In the genomic region with DNA sequence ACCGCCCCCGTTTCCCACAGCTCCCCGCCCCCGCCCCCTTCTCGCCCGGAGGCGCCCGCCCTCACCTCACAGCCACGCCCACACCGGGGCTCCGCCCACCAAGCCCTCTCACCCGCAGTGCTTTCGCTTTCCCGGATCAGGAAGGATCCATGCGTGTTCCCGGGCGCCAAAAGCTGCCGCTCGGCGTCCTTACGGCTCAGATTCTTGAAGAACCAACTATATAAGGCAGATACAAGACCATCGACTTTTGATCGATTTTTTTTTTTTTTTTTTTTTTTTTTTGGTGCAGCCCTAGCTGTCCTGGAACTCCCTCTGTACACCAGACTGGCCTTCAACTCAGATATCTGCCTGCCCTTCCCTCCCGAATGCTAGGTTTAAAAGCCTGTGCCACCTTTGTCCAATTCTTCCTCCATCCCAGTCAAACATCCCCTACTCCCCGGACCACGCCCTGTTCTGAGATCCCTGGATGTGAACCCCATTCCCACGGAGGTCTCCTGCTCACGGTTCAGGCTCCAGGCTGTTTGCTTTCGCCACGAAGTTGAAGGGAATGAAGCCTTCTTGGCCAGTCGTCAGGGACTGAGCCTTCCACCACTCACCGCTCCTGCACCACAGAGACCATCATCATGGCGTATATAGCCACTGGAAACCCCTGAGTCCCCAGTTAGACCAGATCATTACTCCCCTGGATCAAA, we compare ENCODE assay signal across 8 mouse cellular contexts. TPM values are rescaled to one million over a fixed set of nuclear protein-coding genes. Genes with fewer than 3 reads are reported as not detected.
DNase-seq lines count a peak whose midpoint lies in the region; ATAC-seq and TF ChIP-seq lines count a peak whose summit lies in the region.

No protein-coding gene starts in this region.

- H3K4me3 ChIP-seq in E14TG2a.4 (replicated peaks; ENCODE audit: low read length) = peak overlapping the region; percentile 88
- peak overlapping the region; percentile 47 for H3K4me3 ChIP-seq in forebrain, embryonic 13.5 days
- H3K4me3 ChIP-seq in liver, embryonic 16.5 days (ENCODE audit: low read depth, low read length) = peak overlapping the region; percentile 67
- peak overlapping the region; percentile 44 for H3K4me3 ChIP-seq in neural tube, embryonic 12.5 days
- H3K4me3 ChIP-seq in stomach, postnatal 0 days (ENCODE audit: low read depth, low read length) = peak overlapping the region; percentile 39

- no peak for TF ChIP-seq CTCF in E14TG2a.4 (conservative IDR thresholded peaks at IDR 0.05; ENCODE audit: low read length)
- no peak for TF ChIP-seq CTCF in stomach, postnatal 0 days (IDR thresholded peaks at IDR 0.05; ENCODE audit: low read depth)

- ATAC-seq in forebrain, embryonic 13.5 days = peak; percentile 89
- ATAC-seq in liver, embryonic 16.5 days (ENCODE audit: low read depth) = peak; percentile 69
- peak; percentile 45 for ATAC-seq in neural tube, embryonic 12.5 days (ENCODE audit: low FRiP score, low read depth)
- peak; percentile 88 for ATAC-seq in stomach, postnatal 0 days (ENCODE audit: low FRiP score, low TSS enrichment)

- H3K9ac ChIP-seq in forebrain, embryonic 13.5 days = peak overlapping the region; percentile 65
- H3K9ac ChIP-seq in liver, embryonic 16.5 days (ENCODE audit: low read depth, low read length) = peak overlapping the region; percentile 72
- H3K9ac ChIP-seq in neural tube, embryonic 12.5 days = 0 out of 2 replicates have a peak overlapping the region, but pooled peaks have one; percentile 44
- H3K9ac ChIP-seq in stomach, postnatal 0 days (ENCODE audit: low read length) = peak overlapping the region; percentile 59

- peaks cover 44% of the 10 kb centered on the region for H3K4me1 ChIP-seq in E14TG2a.4 (replicated peaks; ENCODE audit: low read depth, low read length)
- peaks cover 12% of the 10 kb centered on the region; the same call in 1 of the 2 replicates for H3K4me1 ChIP-seq in forebrain, embryonic 13.5 days
- peaks cover 31% of the 10 kb centered on the region for H3K4me1 ChIP-seq in liver, embryonic 16.5 days (ENCODE audit: control insufficient read depth, low read depth, low read length)
- H3K4me1 ChIP-seq in neural tube, embryonic 12.5 days = peaks cover 14% of the 10 kb centered on the region; the same call in 1 of the 2 replicates
- H3K4me1 ChIP-seq in stomach, postnatal 0 days (replicated peaks; ENCODE audit: control insufficient read depth, insufficient read depth) = no peaks in the 10 kb centered on the region; the same call in 1 of the 2 replicates

- intact Hi-C loops in heart, postnatal 10 days (cut with DNase I) = no loop called here

- H3K4me2 ChIP-seq in forebrain, embryonic 13.5 days = peak overlapping the region; percentile 81
- H3K4me2 ChIP-seq in liver, embryonic 16.5 days (ENCODE audit: low read depth, low read length) = peak overlapping the region; percentile 97
- peak overlapping the region; percentile 90 for H3K4me2 ChIP-seq in neural tube, embryonic 12.5 days (replicated peaks)
- H3K4me2 ChIP-seq in stomach, postnatal 0 days (replicated peaks; ENCODE audit: low read depth) = peak overlapping the region; percentile 64

- peak; percentile 66 for DNase-seq in cerebellum, adult 11 months
- DNase-seq in heart, postnatal 10 days = peak; percentile 86 to 92
- peak; percentile 85 for DNase-seq in large intestine, adult 2 months (ENCODE audit: low read depth, low spot score)
- DNase-seq in stomach, postnatal 0 days (ENCODE audit: low spot score) = peak; percentile 96

- whole genome bisulfite sequencing in forebrain, embryonic 13.5 days = 8% methylated on average over 33 of the region's 33 CpGs
- 7% methylated on average over 33 of the region's 33 CpGs for WGBS in large intestine, adult 2 months
- WGBS in liver, embryonic 16.5 days (ENCODE audit: insufficient replicate concordance) = 8% methylated on average over 32 of the region's 33 CpGs
- 8% methylated on average over 33 of the region's 33 CpGs for WGBS in neural tube, embryonic 12.5 days
- WGBS in stomach, postnatal 0 days = 6% methylated on average over 32 of the region's 33 CpGs

- H3K36me3 ChIP-seq in E14TG2a.4 (ENCODE audit: insufficient read depth, low read length) = peaks cover 19% of the 10 kb centered on the region
- H3K36me3 ChIP-seq in forebrain, embryonic 13.5 days (ENCODE audit: poor library complexity, severe bottlenecking) = no peaks in the 10 kb centered on the region
- no peaks in the 10 kb centered on the region for H3K36me3 ChIP-seq in liver, embryonic 16.5 days (ENCODE audit: control insufficient read depth, insufficient read depth)
- H3K36me3 ChIP-seq in neural tube, embryonic 12.5 days = no peaks in the 10 kb centered on the region
- no peaks in the 10 kb centered on the region for H3K36me3 ChIP-seq in stomach, postnatal 0 days (ENCODE audit: control insufficient read depth, insufficient read depth, low read length)

- H3K9me3 ChIP-seq in E14TG2a.4 (ENCODE audit: low read length) = no peaks in the 10 kb centered on the region
- no peaks in the 10 kb centered on the region for H3K9me3 ChIP-seq in forebrain, embryonic 13.5 days (replicated peaks)
- no peaks in the 10 kb centered on the region for H3K9me3 ChIP-seq in liver, embryonic 16.5 days (replicated peaks; ENCODE audit: control insufficient read depth, low read length)
- no peaks in the 10 kb centered on the region for H3K9me3 ChIP-seq in neural tube, embryonic 12.5 days
- no peaks in the 10 kb centered on the region for H3K9me3 ChIP-seq in stomach, postnatal 0 days (ENCODE audit: control insufficient read depth, low read length)

- H3K27ac ChIP-seq in forebrain, embryonic 13.5 days = no peak overlapping the region
- peak overlapping the region; percentile 84 for H3K27ac ChIP-seq in liver, embryonic 16.5 days (ENCODE audit: low read length)
- no peak overlapping the region for H3K27ac ChIP-seq in neural tube, embryonic 12.5 days
- peak overlapping the region; percentile 71 for H3K27ac ChIP-seq in stomach, postnatal 0 days (replicated peaks)

- H3K27me3 ChIP-seq in E14TG2a.4 (ENCODE audit: insufficient read depth, low read length) = peaks cover 4% of the 10 kb centered on the region; the same call in 1 of the 2 replicates
- H3K27me3 ChIP-seq in forebrain, embryonic 13.5 days = no peaks in the 10 kb centered on the region
- peaks cover 15% of the 10 kb centered on the region for H3K27me3 ChIP-seq in liver, embryonic 16.5 days (ENCODE audit: control insufficient read depth, insufficient read depth, low read depth, low read length)
- no peaks in the 10 kb centered on the region for H3K27me3 ChIP-seq in neural tube, embryonic 12.5 days (replicated peaks)
- no peaks in the 10 kb centered on the region for H3K27me3 ChIP-seq in stomach, postnatal 0 days (ENCODE audit: control insufficient read depth, insufficient read depth, low read length)

- no peak for TF ChIP-seq EP300 in stomach, postnatal 0 days (optimal IDR thresholded peaks at IDR 0.05)

RNA-seq across cellular contexts. Expression of gene Hdac1, which starts 14.2 kb away (rescaled TPM):
- polyA plus RNA-seq in forebrain, embryonic 13.5 days (2015; fragmentation: Nextera tagmentation; extraction: Ambion mirVana) = 189 and 191 TPM in 2 replicates
- total RNA-seq in heart, postnatal 10 days (2021) = 10 to 100 TPM; 35.1 to 38.1 TPM
- 56.6 and 67.3 TPM in 2 replicates for polyA plus RNA-seq in large intestine, adult 2 months (2012; rRNA removed)
- polyA plus RNA-seq in liver, embryonic 16.5 days (2015; fragmentation: Nextera tagmentation; extraction: Ambion mirVana) = 82.1 and 89.8 TPM in 2 replicates
- 179 and 192 TPM in 2 replicates for polyA plus RNA-seq in neural tube, embryonic 12.5 days (2016; fragmentation: Nextera tagmentation; extraction: Ambion mirVana)
- 110 TPM in 2 replicates for polyA plus RNA-seq in stomach, postnatal 0 days (2015; fragmentation: Nextera tagmentation; extraction: Ambion mirVana)

RNA-seq across cellular contexts. Expression of gene Lck, which starts 16.8 kb away (rescaled TPM):
- polyA plus RNA-seq in forebrain, embryonic 13.5 days (2015; fragmentation: Nextera tagmentation; extraction: Ambion mirVana) = 7.6 and 9.2 TPM in 2 replicates
- 1 to 10 TPM; 2.1 to 3.9 TPM for total RNA-seq in heart, postnatal 10 days (2021)
- 20.6 TPM in 2 replicates for polyA plus RNA-seq in large intestine, adult 2 months (2012; rRNA removed)
- polyA plus RNA-seq in liver, embryonic 16.5 days (2015; fragmentation: Nextera tagmentation; extraction: Ambion mirVana) = 3.1 and 3.2 TPM in 2 replicates
- 7.8 and 8.0 TPM in 2 replicates for polyA plus RNA-seq in neural tube, embryonic 12.5 days (2016; fragmentation: Nextera tagmentation; extraction: Ambion mirVana)
- polyA plus RNA-seq in stomach, postnatal 0 days (2015; fragmentation: Nextera tagmentation; extraction: Ambion mirVana) = 1.7 and 1.9 TPM in 2 replicates

RNA-seq across cellular contexts. Expression of gene Fam167b, which starts 21.7 kb away (rescaled TPM):
- 0.31 and 0.68 TPM in 2 replicates for polyA plus RNA-seq in forebrain, embryonic 13.5 days (2015; fragmentation: Nextera tagmentation; extraction: Ambion mirVana)
- total RNA-seq in heart, postnatal 10 days (2021) = 1 to 10 TPM; 1.7 to 1.9 TPM
- polyA plus RNA-seq in large intestine, adult 2 months (2012; rRNA removed) = 0.57 and 0.71 TPM in 2 replicates
- 6.9 and 7.5 TPM in 2 replicates for polyA plus RNA-seq in liver, embryonic 16.5 days (2015; fragmentation: Nextera tagmentation; extraction: Ambion mirVana)
- 1.5 and 2.2 TPM in 2 replicates for polyA plus RNA-seq in neural tube, embryonic 12.5 days (2016; fragmentation: Nextera tagmentation; extraction: Ambion mirVana)
- 1.2 and 1.9 TPM in 2 replicates for polyA plus RNA-seq in stomach, postnatal 0 days (2015; fragmentation: Nextera tagmentation; extraction: Ambion mirVana)

RNA-seq across cellular contexts. Expression of gene Marcksl1, which starts 43.3 kb away (rescaled TPM):
- polyA plus RNA-seq in forebrain, embryonic 13.5 days (2015; fragmentation: Nextera tagmentation; extraction: Ambion mirVana) = 1,756 and 1,774 TPM in 2 replicates
- 10 to 100 TPM; 42.3 to 63.4 TPM for total RNA-seq in heart, postnatal 10 days (2021)
- 29.3 and 50.1 TPM in 2 replicates for polyA plus RNA-seq in large intestine, adult 2 months (2012; rRNA removed)
- 36.6 and 41.4 TPM in 2 replicates for polyA plus RNA-seq in liver, embryonic 16.5 days (2015; fragmentation: Nextera tagmentation; extraction: Ambion mirVana)
- 2,122 and 2,278 TPM in 2 replicates for polyA plus RNA-seq in neural tube, embryonic 12.5 days (2016; fragmentation: Nextera tagmentation; extraction: Ambion mirVana)
- 153 and 174 TPM in 2 replicates for polyA plus RNA-seq in stomach, postnatal 0 days (2015; fragmentation: Nextera tagmentation; extraction: Ambion mirVana)

RNA-seq across cellular contexts. Expression of gene Eif3i, which starts 43.8 kb away (rescaled TPM):
- 251 and 261 TPM in 2 replicates for polyA plus RNA-seq in forebrain, embryonic 13.5 days (2015; fragmentation: Nextera tagmentation; extraction: Ambion mirVana)
- total RNA-seq in heart, postnatal 10 days (2021) = 100 to 1,000 TPM; 143 to 144 TPM
- 325 and 337 TPM in 2 replicates for polyA plus RNA-seq in large intestine, adult 2 months (2012; rRNA removed)
- 133 and 142 TPM in 2 replicates for polyA plus RNA-seq in liver, embryonic 16.5 days (2015; fragmentation: Nextera tagmentation; extraction: Ambion mirVana)
- polyA plus RNA-seq in neural tube, embryonic 12.5 days (2016; fragmentation: Nextera tagmentation; extraction: Ambion mirVana) = 200 and 208 TPM in 2 replicates
- polyA plus RNA-seq in stomach, postnatal 0 days (2015; fragmentation: Nextera tagmentation; extraction: Ambion mirVana) = 222 and 230 TPM in 2 replicates

Comparison
In these comparisons a context has a peak if more than half of its experiments do, and no peak if none do; other contexts are left out.
1. H3K27ac ChIP-seq: peak in liver, embryonic 16.5 days (single experiment) and stomach, postnatal 0 days (single experiment); none in forebrain, embryonic 13.5 days (single experiment) and neural tube, embryonic 12.5 days (single experiment).
2. Peak in every context shown above with its lines, with median percentiles within 50 percentile points of each other: H3K4me3 ChIP-seq, DNase-seq, ATAC-seq, H3K4me2 ChIP-seq and H3K9ac ChIP-seq.